Mouse (Mus musculus) hindbrain, embryonic 15.5 days (tissue): ENCODE results near the gene Arl4c. TPM values are rescaled to one million over a fixed set of nuclear protein-coding genes. Genes with fewer than 3 reads are reported as not detected.

Experiments
- ATAC-seq: fragments of 200-750 bp; cut with Nextera tagmentation; 2 replicates; pipeline ENCODE4 v1.8.0; 2017; ENCODE audit warnings: low read depth, moderate number of reproducible peaks, moderate TSS enrichment; ENCODE audit not compliant: low FRiP score
- H3K27ac ChIP-seq: fragments of 300-500 bp; sonication (generic); replicated peaks from 2 replicates; pipeline ENCODE4 v1.5.1; 2015; ENCODE audit warnings: mild to moderate bottlenecking, inconsistent platforms
- H3K27me3 ChIP-seq: fragments of 300-500 bp; sonication (generic); 2 replicates; pipeline ENCODE4 v1.6.1; 2015; ENCODE audit warnings: control low read depth, inconsistent platforms
- H3K36me3 ChIP-seq: fragments of 300-500 bp; sonication (generic); 2 replicates; pipeline ENCODE4 v1.6.1; 2015; ENCODE audit warnings: control low read depth, inconsistent platforms
- H3K4me1 ChIP-seq: fragments of 300-500 bp; sonication (generic); replicated peaks from 2 replicates; pipeline ENCODE4 v1.6.1; 2015; ENCODE audit warnings: control low read depth, inconsistent platforms
- H3K4me2 ChIP-seq: fragments of 300-500 bp; sonication (generic); 2 replicates; pipeline ENCODE4 v1.6.1; 2015; ENCODE audit warnings: moderate library complexity, mild to moderate bottlenecking, inconsistent platforms
- H3K4me3 ChIP-seq: fragments of 300-500 bp; sonication (generic); 2 replicates; pipeline ENCODE4 v1.5.1; 2015; ENCODE audit warnings: mild to moderate bottlenecking, inconsistent platforms
- H3K9ac ChIP-seq: fragments of 300-500 bp; sonication (generic); 2 replicates; pipeline ENCODE4 v1.6.1; 2015; ENCODE audit warnings: inconsistent platforms
- H3K9me3 ChIP-seq: fragments of 300-500 bp; sonication (generic); 2 replicates; pipeline ENCODE4 v1.6.1; 2016; ENCODE audit warnings: control low read depth, inconsistent platforms
- WGBS: fragments of 180-500 bp; shearing (Covaris S2); methylation state at CpG from one replicate; pipeline ENCODE4 v1.1.7; 2015; 5-methylcytosine and 5-hydroxymethylcytosine counted together
- polyA plus RNA-seq: library from polyadenylated mRNA; unstranded; fragments of >200 nt; fragmentation: Nextera tagmentation; extraction: Ambion mirVana; gene quantifications from 2 replicates; pipeline ENCODE4 v1.2.1, GENCODE M21; 2015

Arl4c gene
- polyA plus RNA-seq, 1 experiment from 2014 or later: 45.3 TPM

DNA sequence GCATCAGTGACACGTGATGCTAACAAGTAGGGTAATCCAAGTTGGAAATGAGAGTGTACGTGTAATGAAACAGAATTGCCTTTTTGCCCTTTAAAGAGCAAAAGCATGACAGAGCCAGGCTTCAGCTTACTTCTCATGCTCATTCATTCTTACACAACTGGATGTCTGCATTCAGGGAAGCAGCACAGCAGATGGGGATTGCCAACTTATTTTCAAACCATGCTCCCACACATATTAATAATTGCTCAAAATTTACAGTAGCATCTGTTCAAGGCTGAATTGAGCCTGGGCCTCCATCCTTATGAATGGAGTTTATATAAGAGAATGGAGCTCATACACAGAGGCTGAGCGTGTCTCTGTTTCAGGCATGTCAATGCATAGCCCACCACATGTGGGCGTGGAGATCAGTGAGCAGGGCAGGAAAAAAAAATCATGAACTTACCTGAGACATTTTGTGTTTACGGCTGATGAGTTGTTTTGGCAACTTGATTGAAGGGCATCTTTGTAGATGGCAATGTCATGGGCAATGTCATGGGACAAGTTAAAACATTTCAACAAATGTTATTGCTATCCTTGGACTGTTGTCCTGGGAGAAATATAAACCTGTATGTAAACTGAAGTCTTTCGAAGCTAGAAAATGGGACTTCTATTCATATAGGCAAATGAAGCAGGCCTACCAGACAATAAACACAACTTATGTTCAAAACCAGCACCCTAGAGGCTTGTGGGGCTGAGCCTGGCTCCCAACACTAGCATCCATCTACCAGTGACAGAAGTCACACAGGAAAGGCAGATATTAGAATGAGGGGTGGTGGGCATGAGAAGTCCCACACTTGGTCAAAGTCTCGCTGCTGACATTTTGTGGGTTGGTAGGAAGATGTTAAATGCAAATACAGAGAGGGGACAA is 48.2 kb downstream of the Arl4c start:
- H3K27ac ChIP-seq: no peak overlapping the region
- peaks cover 12% of the 10 kb centered on the region for H3K4me1 ChIP-seq
- H3K4me2 ChIP-seq: no peak overlapping the region
- ATAC-seq: no peak
- H3K4me3 ChIP-seq: no peak overlapping the region
- H3K9ac ChIP-seq: no peak overlapping the region
- 85% methylated on average over 7 of the region's 7 CpGs for WGBS
- H3K36me3 ChIP-seq: no peaks in the 10 kb centered on the region
- no peaks in the 10 kb centered on the region for H3K27me3 ChIP-seq
- H3K9me3 ChIP-seq: no peaks in the 10 kb centered on the region

GRCm38 (mm10) chr1:88652682-88653081 is 49.3 kb downstream of the Arl4c start:
- no peak for ATAC-seq
- Histone ChIP-seq H3K4me1 (peaks cover under 1% of the 10 kb centered on the region; the same call in 1 of the 2 replicates), H3K27ac (no peak overlapping the region), H3K36me3 (no peaks in the 10 kb centered on the region), H3K9me3 (no peaks in the 10 kb centered on the region), H3K9ac (no peak overlapping the region), H3K4me2 (no peak overlapping the region), H3K27me3 (no peaks in the 10 kb centered on the region), H3K4me3 (no peak overlapping the region)
- 96% methylated on average over 8 of the region's 8 CpGs for WGBS

DNA sequence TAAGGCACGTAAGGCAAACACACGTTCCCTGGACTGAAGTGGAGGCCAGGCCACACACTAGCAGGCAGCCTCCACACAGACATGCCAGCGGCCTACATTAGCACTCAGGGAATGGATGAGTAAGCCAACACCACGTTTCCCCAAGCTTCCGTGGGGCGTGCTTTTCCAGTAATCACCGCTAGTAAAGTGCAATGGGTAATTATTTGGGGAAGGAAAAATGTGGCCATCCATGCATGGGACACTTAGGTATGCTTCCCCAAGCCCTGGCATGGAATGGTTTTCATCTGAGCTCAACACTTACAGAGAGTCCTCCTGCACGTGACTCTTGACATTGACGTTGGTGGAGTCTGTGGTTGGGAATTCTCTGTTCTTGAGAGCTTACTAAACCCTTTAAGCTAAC is 50.4 kb downstream of the Arl4c start:
- no peaks in the 10 kb centered on the region for H3K9me3 ChIP-seq
- no peak overlapping the region for H3K27ac ChIP-seq
- 82% methylated on average over 9 of the region's 9 CpGs for WGBS
- ATAC-seq: no peak
- no peak overlapping the region for H3K4me2 ChIP-seq
- H3K4me3 ChIP-seq: no peak overlapping the region
- H3K36me3 ChIP-seq: no peaks in the 10 kb centered on the region
- no peaks in the 10 kb centered on the region for H3K27me3 ChIP-seq
- H3K4me1 ChIP-seq: no peaks in the 10 kb centered on the region
- no peak overlapping the region for H3K9ac ChIP-seq

DNA sequence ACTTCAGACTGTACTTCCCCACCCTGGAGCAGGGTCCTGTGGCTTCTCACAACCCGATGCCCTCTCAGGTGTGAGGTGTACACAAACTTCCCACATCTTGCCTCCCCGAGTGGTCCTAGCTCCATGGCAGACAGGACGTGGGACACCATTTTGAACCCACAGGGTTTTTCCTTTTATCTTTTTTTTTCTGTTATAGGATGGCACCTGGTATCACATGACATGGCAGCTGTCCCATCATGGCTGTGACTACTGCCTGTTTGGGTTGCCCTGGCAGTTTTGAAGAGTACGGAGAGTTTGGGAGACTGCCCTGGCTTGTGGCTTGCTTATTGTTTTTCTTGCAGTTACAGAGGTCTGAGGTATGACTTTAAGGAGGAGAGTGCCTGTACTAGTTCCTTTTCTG is 53.3 kb downstream of the Arl4c start:
- Histone ChIP-seq H3K27ac (no peak overlapping the region), H3K4me2 (no peak overlapping the region), H3K36me3 (no peaks in the 10 kb centered on the region), H3K27me3 (no peaks in the 10 kb centered on the region), H3K4me1 (no peaks in the 10 kb centered on the region), H3K9me3 (no peaks in the 10 kb centered on the region), H3K9ac (no peak overlapping the region), H3K4me3 (no peak overlapping the region)
- WGBS: 94% methylated on average over 4 of the region's 4 CpGs
- ATAC-seq: no peak

DNA sequence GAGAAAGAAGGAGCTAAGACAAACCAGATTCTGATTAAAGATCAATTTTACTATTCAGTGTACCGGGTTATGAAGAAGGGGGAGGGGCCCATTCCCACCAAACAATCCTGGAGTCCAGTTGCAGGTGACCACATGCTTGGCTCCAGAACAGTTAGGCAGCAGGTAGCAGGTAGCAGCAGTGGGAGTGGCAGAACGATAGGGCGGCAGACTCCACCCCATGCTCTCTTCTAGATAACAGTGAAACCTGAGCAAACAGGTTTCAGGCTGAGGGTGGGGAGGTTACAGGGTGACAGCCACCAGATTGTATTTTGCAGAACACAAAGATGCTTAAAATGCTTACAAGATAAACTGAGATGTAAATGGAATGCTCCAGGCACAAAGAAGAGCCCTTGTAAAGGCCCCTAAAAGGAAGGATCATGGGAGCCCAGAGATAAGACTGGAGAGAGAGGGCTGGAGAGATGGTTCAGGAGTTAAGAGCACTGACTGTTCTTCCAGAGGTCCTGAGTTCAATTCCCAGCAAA is 56.4 kb downstream of the Arl4c start:
- ATAC-seq: no peak
- H3K27me3 ChIP-seq: no peaks in the 10 kb centered on the region
- no peaks in the 10 kb centered on the region for H3K36me3 ChIP-seq
- no peak overlapping the region for H3K9ac ChIP-seq
- H3K4me3 ChIP-seq: no peak overlapping the region
- 0 out of 2 replicates have a peak, but pooled peaks cover 7% of the 10 kb centered on the region for H3K4me1 ChIP-seq
- 84% methylated on average over 3 of the region's 3 CpGs for WGBS
- H3K9me3 ChIP-seq: no peaks in the 10 kb centered on the region
- H3K27ac ChIP-seq: no peak overlapping the region
- no peak overlapping the region for H3K4me2 ChIP-seq

DNA sequence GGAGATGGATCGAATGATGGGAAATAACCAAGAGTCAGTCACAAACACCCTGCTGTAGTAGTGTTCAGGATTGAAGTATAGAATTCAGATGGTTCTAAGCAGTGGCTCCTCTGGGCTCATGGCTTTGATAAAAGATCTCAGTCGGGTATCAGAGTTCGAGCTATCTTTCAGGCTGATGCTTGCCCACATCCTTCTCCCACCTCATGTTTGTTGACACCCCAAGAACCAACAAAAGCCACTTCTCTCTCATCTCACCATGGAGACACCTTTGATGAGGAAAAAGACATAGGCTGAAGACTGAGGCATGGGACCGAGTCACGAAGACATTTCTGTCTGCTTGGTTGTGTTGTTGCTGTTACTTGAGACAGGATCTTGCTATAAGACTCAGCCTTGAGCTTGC is 57.6 kb downstream of the Arl4c start:
- Histone ChIP-seq H3K27me3 (no peaks in the 10 kb centered on the region), H3K9ac (no peak overlapping the region), H3K4me1 (peaks cover 15% of the 10 kb centered on the region; the same call in 1 of the 2 replicates), H3K27ac (no peak overlapping the region), H3K4me3 (no peak overlapping the region), H3K36me3 (no peaks in the 10 kb centered on the region), H3K4me2 (no peak overlapping the region), H3K9me3 (no peaks in the 10 kb centered on the region)
- ATAC-seq: no peak
- WGBS: 88% methylated on average over 5 of the region's 5 CpGs

- no peak overlapping the region for H3K4me3 ChIP-seq
- no peak overlapping the region for H3K27ac ChIP-seq
- peaks cover 15% of the 10 kb centered on the region; the same call in 1 of the 2 replicates for H3K4me1 ChIP-seq
- no peaks in the 10 kb centered on the region for H3K27me3 ChIP-seq
- H3K9me3 ChIP-seq: no peaks in the 10 kb centered on the region
- ATAC-seq: peak; percentile 77
- no peaks in the 10 kb centered on the region for H3K36me3 ChIP-seq
- no peak overlapping the region for H3K9ac ChIP-seq
- WGBS: 42% methylated on average over 5 of the region's 5 CpGs
- no peak overlapping the region for H3K4me2 ChIP-seq
Measured at GRCm38 (mm10) chr1:88643181-88643823, 58.7 kb downstream of the Arl4c start.

DNA sequence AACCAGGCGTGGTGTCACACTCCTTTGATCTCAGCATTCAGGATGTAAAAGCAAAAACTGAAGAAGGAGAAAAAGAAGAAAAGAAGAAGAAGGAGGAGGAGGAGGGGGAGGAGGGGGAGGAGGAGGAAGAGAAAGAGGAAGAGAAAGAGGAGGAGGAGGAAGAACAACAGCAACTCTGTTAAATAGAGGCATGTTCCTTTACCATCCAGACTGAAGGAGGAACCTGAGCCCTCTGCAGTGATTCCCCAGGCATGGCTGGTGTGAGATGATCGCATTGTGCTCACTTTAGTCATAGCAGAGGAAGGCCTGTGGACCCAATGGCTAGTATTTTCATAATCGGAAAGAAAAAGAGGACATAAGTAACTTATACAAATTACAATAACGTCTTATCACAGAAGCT is 59.3 kb downstream of the Arl4c start:
- no peaks in the 10 kb centered on the region for H3K36me3 ChIP-seq
- peaks cover 15% of the 10 kb centered on the region; the same call in 1 of the 2 replicates for H3K4me1 ChIP-seq
- H3K4me3 ChIP-seq: no peak overlapping the region
- H3K27ac ChIP-seq: no peak overlapping the region
- no peaks in the 10 kb centered on the region for H3K9me3 ChIP-seq
- H3K9ac ChIP-seq: no peak overlapping the region
- H3K27me3 ChIP-seq: no peaks in the 10 kb centered on the region
- ATAC-seq: no peak
- H3K4me2 ChIP-seq: no peak overlapping the region
- 80% methylated on average over 4 of the region's 4 CpGs for WGBS

- no peak overlapping the region for H3K4me3 ChIP-seq
- no peak overlapping the region for H3K9ac ChIP-seq
- no peak overlapping the region for H3K27ac ChIP-seq
- no peaks in the 10 kb centered on the region for H3K27me3 ChIP-seq
- no peak overlapping the region for H3K4me2 ChIP-seq
- no peaks in the 10 kb centered on the region for H3K9me3 ChIP-seq
- no peaks in the 10 kb centered on the region for H3K36me3 ChIP-seq
- peaks cover 15% of the 10 kb centered on the region; the same call in 1 of the 2 replicates for H3K4me1 ChIP-seq
- WGBS: 79% methylated on average over 2 of the region's 2 CpGs
- no peak for ATAC-seq
Measured at GRCm38 (mm10) chr1:88641678-88642215, 60.3 kb downstream of the Arl4c start.

- Histone ChIP-seq H3K4me1 (peaks cover 15% of the 10 kb centered on the region; the same call in 1 of the 2 replicates), H3K27me3 (no peaks in the 10 kb centered on the region), H3K4me2 (no peak overlapping the region), H3K4me3 (no peak overlapping the region), H3K9ac (no peak overlapping the region), H3K36me3 (no peaks in the 10 kb centered on the region), H3K9me3 (no peaks in the 10 kb centered on the region), H3K27ac (no peak overlapping the region)
- WGBS: 91% methylated on average over 3 of the region's 3 CpGs
- no peak for ATAC-seq
Measured at GRCm38 (mm10) chr1:88641194-88641593, 60.8 kb downstream of the Arl4c start.

DNA sequence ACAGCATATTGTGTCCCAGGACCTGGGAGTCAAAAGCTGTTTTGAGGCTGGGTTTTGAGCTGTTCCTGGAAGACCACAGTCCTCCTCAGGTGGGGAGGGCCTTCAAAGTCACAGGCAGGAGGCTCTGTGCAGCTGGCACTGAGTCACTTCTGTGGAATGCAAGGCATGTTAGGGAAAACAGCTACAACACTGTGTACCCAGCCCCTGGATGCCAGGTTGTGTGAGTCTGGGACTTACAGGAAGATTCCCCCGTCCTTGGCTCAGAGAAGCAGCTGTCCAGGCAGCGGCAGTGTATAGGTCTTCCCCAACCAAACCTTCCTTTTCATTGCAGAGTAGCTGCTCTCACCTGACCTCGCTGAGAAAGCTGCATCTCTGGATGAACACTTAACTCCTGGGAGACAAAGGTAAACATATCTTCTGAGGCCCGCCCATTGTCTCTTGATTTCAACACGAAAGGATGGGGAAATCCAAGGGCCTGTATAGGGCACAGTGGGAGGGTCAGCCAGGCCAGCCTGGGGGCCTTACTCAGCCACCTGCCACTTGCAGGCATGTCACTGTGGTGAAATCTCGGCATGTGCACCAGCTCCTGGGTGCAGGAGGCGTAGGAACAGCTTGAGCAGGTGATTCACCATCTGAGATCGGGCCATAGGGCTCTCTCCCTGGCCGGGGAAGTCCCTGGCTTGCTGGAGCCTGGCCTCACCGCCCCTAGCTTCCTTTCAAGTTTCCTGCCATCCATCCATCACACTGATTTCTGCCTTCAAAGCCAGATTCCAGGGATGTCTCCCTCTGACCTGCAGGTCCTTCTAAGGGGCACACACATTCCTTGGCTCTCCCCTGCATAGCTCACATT is 62.4 kb downstream of the Arl4c start:
- H3K27ac ChIP-seq: no peak overlapping the region
- H3K9me3 ChIP-seq: no peaks in the 10 kb centered on the region
- H3K4me2 ChIP-seq: no peak overlapping the region
- 26% methylated on average over 10 of the region's 10 CpGs for WGBS
- no peaks in the 10 kb centered on the region for H3K27me3 ChIP-seq
- peaks cover 15% of the 10 kb centered on the region; the same call in 1 of the 2 replicates for H3K4me1 ChIP-seq
- no peak overlapping the region for H3K9ac ChIP-seq
- no peaks in the 10 kb centered on the region for H3K36me3 ChIP-seq
- no peak for ATAC-seq
- no peak overlapping the region for H3K4me3 ChIP-seq
